Mouse (Mus musculus) heart, adult 18-20 months (tissue): ENCODE results near the gene Lepr. TPM values are rescaled to one million over a fixed set of nuclear protein-coding genes. Genes with fewer than 3 reads are reported as not detected.

ENCODE experiments used
- DNase-seq, 2 experiments: peaks; one replicate each; pipeline ENCODE4 v3.0.0; 2021 to 2022; ENCODE audit warnings: mixed read lengths in 1 of 2
- long read RNA-seq, 2 experiments: library from polyadenylated mRNA; stranded (forward); transcript quantifications; one replicate each; pipeline ENCODE4 v2.0.0; 2021
- total RNA-seq, 2 experiments: library from RNA; stranded (reverse); gene quantifications; 2 replicates each; pipeline ENCODE4 v1.2.3; 2021

Gene Lepr
- 1 to 10 TPM; 3.5 to 5.4 TPM for total RNA-seq
- long read RNA-seq, experiment 1, full-length matches to known transcripts, result 3 of 4 reads
- long read RNA-seq, experiment 1, partial matches to known transcripts, result 0 of 4 reads
- long read RNA-seq, experiment 1, other reads (novel, unspliced or antisense), result 1 of 4 reads
- long read RNA-seq, experiment 2, result 0 reads

GRCm38 (mm10) chr4:101717367-101718121, at the start of gene Lepr:
TSS of gene Lepr (plus strand) at chr4:101717404.
- DNase-seq, result peak; percentile 9 to 43

- no peak for DNase-seq
These were observed 48.0 kb upstream of the Lepr start for GRCm38 (mm10) chr4:101669161-101669560.

- no peak for DNase-seq
These were observed 47.4 kb upstream of the Lepr start for GRCm38 (mm10) chr4:101669811-101670210.

GRCm38 (mm10) chr4:101674790-101675189, 42.4 kb upstream of the Lepr start:
- no peak for DNase-seq

GRCm38 (mm10) chr4:101675726-101676125, 41.5 kb upstream of the Lepr start:
- DNase-seq, result peak; percentile 64 to 78

- DNase-seq, result no peak
These were observed 34.6 kb upstream of the Lepr start for GRCm38 (mm10) chr4:101682620-101683019.

- DNase-seq, result peak; percentile 35 to 58
These were observed 34.1 kb upstream of the Lepr start for GRCm38 (mm10) chr4:101683086-101683485.

GRCm38 (mm10) chr4:101684821-101685220, 32.4 kb upstream of the Lepr start:
- DNase-seq, result peak; percentile 25 to 40

GRCm38 (mm10) chr4:101686227-101686810, 30.9 kb upstream of the Lepr start:
- DNase-seq, result no peak

GRCm38 (mm10) chr4:101689241-101689640, 28.0 kb upstream of the Lepr start:
- no peak for DNase-seq

- DNase-seq, result peak; percentile 28 to 36
These were observed 27.6 kb upstream of the Lepr start for GRCm38 (mm10) chr4:101689645-101690044.

GRCm38 (mm10) chr4:101692892-101693291, 24.3 kb upstream of the Lepr start:
- peak; percentile 30 to 59 for DNase-seq

- no peak for DNase-seq
These were observed 22.7 kb upstream of the Lepr start for GRCm38 (mm10) chr4:101694529-101694928.

- DNase-seq, result no peak
These were observed 20.0 kb upstream of the Lepr start for GRCm38 (mm10) chr4:101697236-101697635.

- DNase-seq, result peak in 1 of 2 experiments; percentile 20
These were observed 17.8 kb upstream of the Lepr start for GRCm38 (mm10) chr4:101699423-101699822.

- DNase-seq, result no peak
These were observed 16.1 kb upstream of the Lepr start for GRCm38 (mm10) chr4:101700892-101701640.

- DNase-seq, result no peak
These were observed 11.9 kb upstream of the Lepr start for GRCm38 (mm10) chr4:101705325-101705724.

GRCm38 (mm10) chr4:101707234-101707633, 10.0 kb upstream of the Lepr start:
- DNase-seq, result no peak

GRCm38 (mm10) chr4:101707953-101708352, 9.3 kb upstream of the Lepr start:
- DNase-seq, result no peak

- DNase-seq, result no peak
These were observed 6.8 kb upstream of the Lepr start for GRCm38 (mm10) chr4:101710361-101710760.

- peak in 1 of 2 experiments; percentile 27 for DNase-seq
These were observed 6.1 kb upstream of the Lepr start for GRCm38 (mm10) chr4:101711100-101711499.

GRCm38 (mm10) chr4:101712563-101712962, 4.6 kb upstream of the Lepr start:
- DNase-seq, result no peak

- DNase-seq, result no peak
These were observed 1.9 kb upstream of the Lepr start for GRCm38 (mm10) chr4:101715302-101715701.
